Mouse (Mus musculus): Measurements from ENCODE around the gene AC170998.1. TPM values are rescaled to one million over a fixed set of nuclear protein-coding genes. Genes with fewer than 3 reads are reported as not detected.
"Not testable (repeated sequence)": the region's sequence is repeated elsewhere in the genome, so short reads cannot be mapped to it uniquely, and the experiment has no call there.

Gene AC170998.1
- polyA plus RNA-seq, 1 experiment from 2014 or later = 2.1 TPM

DNA sequence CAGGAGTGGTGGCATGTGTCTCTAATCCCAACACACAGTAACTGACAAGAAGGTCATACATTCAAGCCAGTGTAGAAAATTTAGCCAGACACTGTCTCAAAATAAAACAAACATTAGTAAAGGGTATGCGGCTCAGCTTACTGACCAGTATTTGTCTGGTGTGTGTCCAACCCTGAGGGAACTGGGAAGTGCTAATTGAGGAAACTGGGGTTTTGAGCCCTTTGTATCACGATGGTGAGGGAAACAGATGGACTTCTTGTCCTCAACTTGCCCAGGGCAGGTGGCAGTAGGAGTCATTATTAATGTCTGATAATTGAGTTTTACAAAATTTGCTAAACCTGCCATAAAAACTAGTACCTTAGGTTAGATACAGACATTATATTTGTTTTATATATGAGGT lies 16.9 kb upstream of the AC170998.1 start:
- no peak overlapping the region for H3K9ac ChIP-seq
- H3K4me1 ChIP-seq = no peaks in the 10 kb centered on the region
- H3K36me3 ChIP-seq (ENCODE audit: poor library complexity, severe bottlenecking) = peaks cover 4% of the 10 kb centered on the region
- H3K4me2 ChIP-seq = no peak overlapping the region
- WGBS = 67% methylated on average over 2 of the region's 2 CpGs
- no peak overlapping the region for H3K4me3 ChIP-seq
- no peaks in the 10 kb centered on the region for H3K27me3 ChIP-seq
- no peak overlapping the region for H3K27ac ChIP-seq
- H3K9me3 ChIP-seq (replicated peaks) = no peaks in the 10 kb centered on the region
- ATAC-seq = no peak

GRCm38 (mm10) chr17:28709552-28710290 lies 16.2 kb upstream of the AC170998.1 start:
- Histone ChIP-seq H3K27ac (no peak overlapping the region), H3K36me3 (ENCODE audit: poor library complexity, severe bottlenecking) (peaks cover 11% of the 10 kb centered on the region), H3K9ac (no peak overlapping the region), H3K4me3 (no peak overlapping the region), H3K27me3 (no peaks in the 10 kb centered on the region), H3K9me3 (replicated peaks) (no peaks in the 10 kb centered on the region), H3K4me2 (no peak overlapping the region), H3K4me1 (no peaks in the 10 kb centered on the region)
- no peak for ATAC-seq
- 90% methylated on average over 8 of the region's 8 CpGs for WGBS

DNA sequence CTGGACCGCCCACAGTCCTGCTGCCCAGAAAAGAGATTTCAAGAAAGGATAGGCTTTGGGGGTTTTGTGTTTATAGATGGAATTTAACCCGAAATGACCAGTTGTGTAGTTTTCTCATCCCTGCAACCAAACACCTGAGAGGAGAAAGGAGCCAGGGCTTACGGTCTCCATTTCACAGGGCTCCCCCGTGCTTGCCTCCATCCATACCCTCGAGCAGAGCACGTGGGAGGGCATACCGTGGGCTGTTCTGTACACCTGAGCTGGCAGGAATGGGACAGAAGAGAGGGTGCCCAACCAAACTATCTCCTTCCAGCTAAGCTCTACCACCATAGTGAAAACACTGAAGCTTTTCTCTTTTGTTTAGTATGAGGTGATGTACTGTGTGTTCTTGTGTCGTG lies 15.6 kb upstream of the AC170998.1 start:
- no peak overlapping the region for H3K27ac ChIP-seq
- H3K27me3 ChIP-seq = no peaks in the 10 kb centered on the region
- H3K9ac ChIP-seq = no peak overlapping the region
- WGBS = 92% methylated on average over 8 of the region's 8 CpGs
- no peak overlapping the region for H3K4me3 ChIP-seq
- H3K4me1 ChIP-seq = no peaks in the 10 kb centered on the region
- no peaks in the 10 kb centered on the region for H3K9me3 ChIP-seq (replicated peaks)
- peaks cover 16% of the 10 kb centered on the region for H3K36me3 ChIP-seq (ENCODE audit: poor library complexity, severe bottlenecking)
- H3K4me2 ChIP-seq = no peak overlapping the region
- no peak for ATAC-seq

- Histone ChIP-seq H3K4me2 (no peak overlapping the region), H3K9me3 (replicated peaks) (no peaks in the 10 kb centered on the region), H3K27ac (no peak overlapping the region), H3K4me1 (no peaks in the 10 kb centered on the region), H3K36me3 (ENCODE audit: poor library complexity, severe bottlenecking) (peaks cover 25% of the 10 kb centered on the region), H3K4me3 (no peak overlapping the region), H3K27me3 (no peaks in the 10 kb centered on the region), H3K9ac (no peak overlapping the region)
- WGBS = 85% methylated on average over 6 of the region's 6 CpGs
- ATAC-seq = no peak
Measured at GRCm38 (mm10) chr17:28711237-28711636, 14.6 kb upstream of the AC170998.1 start.

DNA sequence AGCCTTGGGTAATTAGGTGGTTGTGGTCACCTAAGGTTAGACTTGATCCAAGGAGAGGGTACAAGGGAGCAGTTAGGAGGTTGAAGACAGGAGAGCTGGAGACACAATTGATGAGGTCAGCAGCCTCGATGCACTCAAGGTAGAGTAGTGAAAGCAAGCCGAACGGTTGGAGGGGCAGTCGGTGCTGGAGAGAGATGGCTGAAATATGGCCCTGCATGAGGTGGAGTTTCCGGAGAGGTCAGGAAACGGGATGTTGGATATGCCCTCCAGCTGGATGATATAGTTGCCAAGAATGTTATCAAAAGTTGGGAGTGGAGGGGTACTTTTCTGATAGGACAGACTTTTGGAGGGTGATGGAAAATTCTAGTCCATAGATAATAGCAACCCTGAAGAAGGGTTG lies 13.6 kb upstream of the AC170998.1 start:
- 92% methylated on average over 6 of the region's 6 CpGs for WGBS

GRCm38 (mm10) chr17:28714006-28714405 lies 11.9 kb upstream of the AC170998.1 start:
- Histone ChIP-seq H3K36me3 (ENCODE audit: poor library complexity, severe bottlenecking) (peaks cover 38% of the 10 kb centered on the region), H3K27ac (no peak overlapping the region), H3K4me1 (no peaks in the 10 kb centered on the region), H3K9ac (no peak overlapping the region), H3K27me3 (no peaks in the 10 kb centered on the region), H3K4me3 (no peak overlapping the region), H3K4me2 (no peak overlapping the region), H3K9me3 (replicated peaks) (no peaks in the 10 kb centered on the region)
- WGBS = 95% methylated on average over 3 of the region's 3 CpGs
- no peak for ATAC-seq

More for the DNA sequence above, 13.6 kb upstream of the AC170998.1 start:
- Histone ChIP-seq H3K9ac (no peak overlapping the region), H3K4me2 (no peak overlapping the region), H3K9me3 (replicated peaks) (no peaks in the 10 kb centered on the region), H3K36me3 (ENCODE audit: poor library complexity, severe bottlenecking) (peaks cover 30% of the 10 kb centered on the region), H3K4me3 (no peak overlapping the region), H3K27ac (no peak overlapping the region), H3K4me1 (no peaks in the 10 kb centered on the region), H3K27me3 (no peaks in the 10 kb centered on the region)
- no peak for ATAC-seq

DNA sequence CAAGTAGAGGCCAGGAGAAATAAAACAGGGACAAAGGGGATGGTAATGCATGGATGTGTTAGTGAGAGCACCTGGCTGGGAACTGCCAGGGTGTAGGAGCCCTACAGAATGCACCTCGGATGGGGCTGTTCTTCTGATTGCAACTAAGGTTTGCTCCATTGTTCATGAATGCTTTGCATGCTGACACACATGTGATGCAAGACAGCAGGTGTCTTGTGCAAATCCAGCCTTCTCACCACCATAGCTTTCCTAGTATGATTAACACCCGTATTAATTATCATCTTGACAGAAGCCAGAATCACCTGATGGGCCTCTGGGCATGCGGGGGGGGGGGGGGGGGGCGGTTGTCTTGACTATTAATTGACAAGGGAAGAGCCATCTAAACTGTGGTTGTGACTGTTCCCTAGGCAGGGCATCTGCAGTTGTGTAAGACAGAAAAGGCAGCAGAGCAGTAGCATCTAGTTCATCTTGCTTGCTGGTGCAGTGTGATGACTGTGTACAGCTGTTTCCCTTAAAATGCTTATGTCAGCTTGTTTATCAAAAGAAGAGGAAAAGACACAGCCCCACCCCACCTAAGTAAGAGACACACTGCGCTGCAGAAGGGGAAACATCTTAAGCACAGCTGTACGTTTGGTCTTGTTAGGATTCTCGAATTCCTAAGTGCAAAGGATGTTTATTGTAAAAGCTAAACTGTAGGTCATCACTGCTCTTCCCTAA lies 9.9 kb upstream of the AC170998.1 start:
- 68% methylated on average over 6 of the region's 7 CpGs for WGBS
- H3K9me3 ChIP-seq (replicated peaks) = no peaks in the 10 kb centered on the region
- no peak overlapping the region for H3K4me3 ChIP-seq
- H3K27me3 ChIP-seq = no peaks in the 10 kb centered on the region
- no peak overlapping the region for H3K4me2 ChIP-seq
- H3K4me1 ChIP-seq = no peaks in the 10 kb centered on the region
- no peak overlapping the region for H3K9ac ChIP-seq
- no peak for ATAC-seq
- H3K27ac ChIP-seq = no peak overlapping the region
- peaks cover 47% of the 10 kb centered on the region for H3K36me3 ChIP-seq (ENCODE audit: poor library complexity, severe bottlenecking)

GRCm38 (mm10) chr17:28717535-28717934 lies 8.3 kb upstream of the AC170998.1 start:
- Histone ChIP-seq H3K4me3 (no peak overlapping the region), H3K4me2 (no peak overlapping the region), H3K36me3 (ENCODE audit: poor library complexity, severe bottlenecking) (peaks cover 59% of the 10 kb centered on the region), H3K9ac (no peak overlapping the region), H3K27ac (no peak overlapping the region), H3K9me3 (replicated peaks) (no peaks in the 10 kb centered on the region), H3K4me1 (no peaks in the 10 kb centered on the region), H3K27me3 (no peaks in the 10 kb centered on the region)
- ATAC-seq = no peak
- 74% methylated on average over 3 of the region's 3 CpGs for WGBS

- H3K4me1 ChIP-seq; H3K4me2 ChIP-seq; ATAC-seq; H3K27me3 ChIP-seq; H3K4me3 ChIP-seq; H3K27ac ChIP-seq; H3K9ac ChIP-seq; H3K9me3 ChIP-seq (replicated peaks): not testable (repeated sequence)
- WGBS = 92% methylated on average over 11 of the region's 11 CpGs
- peaks cover 86% of the 10 kb centered on the region for H3K36me3 ChIP-seq (ENCODE audit: poor library complexity, severe bottlenecking)
Measured at GRCm38 (mm10) chr17:28727511-28727910, 1.6 kb downstream of the AC170998.1 start.

DNA sequence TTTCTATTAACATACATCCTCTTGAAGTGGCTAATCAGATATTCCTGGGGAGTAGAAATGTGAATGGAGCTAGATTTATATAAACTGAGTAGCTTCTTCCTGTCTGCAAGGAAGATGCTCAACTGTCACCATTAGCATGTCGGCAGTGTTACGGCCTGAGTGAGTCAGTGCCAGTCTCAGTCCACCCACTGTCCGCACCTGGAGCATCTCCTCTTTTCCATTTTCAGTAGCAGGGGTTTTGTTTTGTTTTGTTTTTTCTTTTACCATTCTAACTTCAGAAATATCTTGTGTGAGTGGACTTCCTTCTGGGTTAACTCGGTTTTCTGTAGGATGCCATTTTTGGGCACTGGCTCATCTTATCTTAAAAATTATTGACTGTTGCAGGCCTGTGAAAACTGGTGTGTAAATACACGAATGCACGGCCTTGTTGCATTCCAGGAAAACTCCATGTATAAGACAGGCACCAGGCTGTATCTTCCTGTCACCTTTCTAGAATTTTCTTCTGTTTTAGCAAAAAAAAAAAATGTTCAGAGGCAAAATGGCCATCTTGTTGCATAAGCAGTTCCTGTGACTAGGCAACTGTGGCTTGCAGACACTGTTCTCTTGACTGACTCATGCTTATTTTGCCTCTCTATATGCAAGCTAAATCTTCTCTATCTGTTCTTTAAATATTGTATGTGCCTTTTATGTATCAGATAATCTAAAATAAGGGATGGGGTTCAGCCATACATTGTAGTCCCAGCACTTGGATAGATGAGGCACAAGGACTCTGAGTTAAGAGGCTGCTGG lies 9.6 kb downstream of the AC170998.1 start:
- no peak overlapping the region for H3K27ac ChIP-seq

GRCm38 (mm10) chr17:28736486-28736885 lies 10.6 kb downstream of the AC170998.1 start:
- Histone ChIP-seq H3K27me3 (no peaks in the 10 kb centered on the region), H3K4me2 (no peak overlapping the region), H3K27ac (no peak overlapping the region), H3K4me3 (no peak overlapping the region), H3K9ac (no peak overlapping the region), H3K4me1 (no peaks in the 10 kb centered on the region), H3K9me3 (replicated peaks) (no peaks in the 10 kb centered on the region), H3K36me3 (ENCODE audit: poor library complexity, severe bottlenecking) (peaks cover 49% of the 10 kb centered on the region)
- no peak for ATAC-seq
- WGBS = 90% methylated on average over 4 of the region's 4 CpGs

More for the DNA sequence above, 9.6 kb downstream of the AC170998.1 start:
- H3K4me1 ChIP-seq = no peaks in the 10 kb centered on the region
- H3K36me3 ChIP-seq (ENCODE audit: poor library complexity, severe bottlenecking) = peaks cover 49% of the 10 kb centered on the region
- no peaks in the 10 kb centered on the region for H3K9me3 ChIP-seq (replicated peaks)
- H3K4me2 ChIP-seq = no peak overlapping the region
- no peak overlapping the region for H3K9ac ChIP-seq
- H3K4me3 ChIP-seq = no peak overlapping the region
- 95% methylated on average over 6 of the region's 6 CpGs for WGBS
- H3K27me3 ChIP-seq = no peaks in the 10 kb centered on the region
- ATAC-seq = no peak

DNA sequence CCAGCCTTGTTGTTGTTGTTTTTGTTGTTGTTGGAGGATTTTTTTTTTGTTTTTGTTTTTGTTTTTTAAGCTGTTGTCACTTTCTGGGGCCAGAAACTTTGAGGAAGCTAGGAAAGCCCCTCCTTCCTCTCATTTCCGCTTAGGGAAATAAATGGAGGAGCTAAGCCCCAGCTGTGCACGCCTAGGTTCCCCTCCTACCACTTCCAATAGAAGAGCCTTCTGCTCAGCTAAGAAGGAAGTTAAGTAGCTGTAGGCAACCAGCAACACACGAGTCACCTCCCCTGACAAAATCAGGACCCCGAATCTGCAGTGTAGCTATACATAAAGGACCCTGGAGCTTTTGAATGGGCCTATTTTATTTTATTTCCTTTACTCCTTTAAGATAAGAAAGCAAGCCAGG lies 12.1 kb downstream of the AC170998.1 start:
- Histone ChIP-seq H3K27ac (no peak overlapping the region), H3K9me3 (replicated peaks) (no peaks in the 10 kb centered on the region), H3K4me2 (no peak overlapping the region), H3K4me1 (no peaks in the 10 kb centered on the region), H3K36me3 (ENCODE audit: poor library complexity, severe bottlenecking) (peaks cover 52% of the 10 kb centered on the region), H3K9ac (no peak overlapping the region), H3K27me3 (no peaks in the 10 kb centered on the region), H3K4me3 (no peak overlapping the region)
- WGBS = 84% methylated on average over 4 of the region's 4 CpGs
- no peak for ATAC-seq
